Mouse (Mus musculus): Measurements from ENCODE around the gene Fam219b.

DNA sequence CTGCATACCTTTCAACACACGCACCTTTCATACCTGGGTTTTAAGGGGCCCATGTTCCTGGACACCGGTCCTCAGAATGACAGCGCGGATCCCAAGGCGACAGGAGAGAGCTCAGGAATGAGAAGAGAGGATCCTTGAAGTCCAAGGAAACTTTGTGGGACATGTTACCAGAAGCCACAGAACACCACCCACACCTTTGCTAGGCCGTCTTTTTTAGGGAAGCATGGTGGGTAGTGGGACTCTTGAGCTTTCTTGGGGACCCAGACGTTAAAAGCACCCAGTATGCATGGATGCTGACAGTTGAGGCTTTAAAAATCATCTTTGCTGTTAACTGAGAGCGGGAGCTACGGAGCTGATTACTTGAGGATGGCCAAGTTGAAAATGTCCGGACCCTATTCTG, 32.4 kb upstream of the Fam219b start:
- no peak for TF ChIP-seq CTCF (IDR thresholded peaks at IDR 0.05; ENCODE audit: low read depth)
- TF ChIP-seq EP300 (IDR thresholded peaks at IDR 0.05; ENCODE audit: low read depth) = no peak

Data from liver, embryonic 14.5 days (tissue).